Mouse (Mus musculus): ENCODE results near the gene Gm10192.

GRCm38 (mm10) chr4:97193176-97193575 lies 10.2 kb upstream of the Gm10192 start:
- TF ChIP-seq CTCF (conservative IDR thresholded peaks at IDR 0.05; ENCODE audit: insufficient read depth, insufficient read length, low read depth, low read length) (no peak), POLR2A (IDR thresholded peaks at IDR 0.05; ENCODE audit: low read depth, low read length) (no peak)

All from kidney, adult 2 months (tissue).